ENCODE assay signal across 14 mouse cellular contexts in genomic region chr14:38997843-38998242, GRCm38 (mm10).
"Had no signal": no experiment of that assay in that cellular context is flagged by ENCODE, and none has a peak within 500 bp of the region (broad histone marks: within the 10 kb centered on the region; RNA-seq: fewer than 3 reads in every experiment).

No protein-coding gene starts in this region.

- H3K9me3 ChIP-seq: intestine, embryonic 15.5 days; kidney, embryonic 15.5 days; limb, embryonic 15.5 days; liver, embryonic 12.5 days; midbrain, embryonic 12.5 days; stomach, embryonic 15.5 days had no signal

- DNase-seq: kidney, adult 18-20 months; kidney, postnatal 14 days; layer of hippocampus, adult 9-11 months; layer of hippocampus, postnatal 36 days; lung, embryonic 14.5 days; lung, postnatal 10 days; lung, postnatal 4 days; thymus, postnatal 36 days had no signal

- H3K4me3 ChIP-seq: intestine, embryonic 15.5 days; kidney, embryonic 15.5 days; limb, embryonic 15.5 days; liver, embryonic 12.5 days; midbrain, embryonic 12.5 days; stomach, embryonic 15.5 days had no signal

- H3K27me3 ChIP-seq: intestine, embryonic 15.5 days; kidney, embryonic 15.5 days; limb, embryonic 15.5 days; liver, embryonic 12.5 days; midbrain, embryonic 12.5 days; stomach, embryonic 15.5 days had no signal

- H3K4me2 ChIP-seq: intestine, embryonic 15.5 days; kidney, embryonic 15.5 days; limb, embryonic 15.5 days; liver, embryonic 12.5 days; lung, embryonic 14.5 days; midbrain, embryonic 12.5 days; stomach, embryonic 15.5 days had no signal

- H3K36me3 ChIP-seq: intestine, embryonic 15.5 days; kidney, embryonic 15.5 days; limb, embryonic 15.5 days; liver, embryonic 12.5 days; midbrain, embryonic 12.5 days; stomach, embryonic 15.5 days had no signal

- ATAC-seq: intestine, embryonic 15.5 days; liver, embryonic 12.5 days had no signal

- H3K4me1 ChIP-seq: intestine, embryonic 15.5 days; kidney, embryonic 15.5 days; limb, embryonic 15.5 days; liver, embryonic 12.5 days; midbrain, embryonic 12.5 days; stomach, embryonic 15.5 days had no signal

- H3K9ac ChIP-seq: intestine, embryonic 15.5 days; kidney, embryonic 15.5 days; limb, embryonic 15.5 days; liver, embryonic 12.5 days; lung, embryonic 14.5 days; midbrain, embryonic 12.5 days; stomach, embryonic 15.5 days had no signal

- H3K27ac ChIP-seq: intestine, embryonic 15.5 days; kidney, embryonic 15.5 days; limb, embryonic 15.5 days; liver, embryonic 12.5 days; midbrain, embryonic 12.5 days; stomach, embryonic 15.5 days had no signal
